Mouse (Mus musculus): ENCODE measurements at regions not wholly inside any gene's neighbourhood (a gene's known extent, or its start where the extent isn't known, plus 50 kb on each side); places are given as distances from the start of the nearest gene placed in this dataset.

DNA sequence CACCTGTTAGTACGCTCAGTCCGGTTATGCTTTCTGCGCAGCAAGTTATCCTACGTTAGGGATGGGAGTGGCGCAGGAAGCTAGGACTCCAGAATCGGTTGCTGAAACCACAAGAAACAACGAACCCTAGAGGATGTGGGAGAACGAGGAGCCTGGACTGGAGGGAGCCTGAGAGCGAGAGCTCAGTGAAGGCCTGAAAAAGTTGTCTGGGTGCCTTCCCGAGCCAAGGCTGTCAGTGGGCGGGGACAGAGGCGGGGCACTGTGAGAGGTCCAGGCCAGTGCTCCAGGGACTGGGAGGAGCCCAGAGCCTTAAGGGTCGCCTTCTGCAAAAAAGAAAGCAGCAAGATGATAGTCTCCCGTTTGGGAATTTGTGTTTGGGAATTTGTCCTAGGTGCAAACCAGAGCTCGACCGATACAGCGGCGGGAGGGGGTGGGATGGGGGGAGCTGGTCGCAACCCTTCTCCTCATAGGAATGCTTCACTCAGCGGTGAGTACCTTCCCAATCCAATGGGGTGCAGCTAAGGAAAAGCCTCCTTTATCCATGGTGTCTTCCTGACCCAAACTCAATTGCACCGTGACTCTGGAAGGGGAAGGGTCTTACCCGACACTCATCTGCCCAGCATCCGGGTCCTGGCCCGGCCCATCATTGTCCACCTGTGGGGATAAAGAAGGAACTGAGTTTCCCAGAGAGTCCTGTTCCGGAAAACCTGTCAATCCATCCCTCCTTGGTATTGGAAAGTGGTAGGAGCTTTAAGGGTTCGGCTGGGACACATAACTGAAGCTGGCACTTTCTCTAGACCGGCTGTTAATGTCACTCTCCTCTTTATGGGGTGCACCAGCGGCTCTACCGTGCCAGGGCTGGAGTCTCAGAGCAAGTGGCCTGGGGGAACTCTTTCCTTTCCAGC lies 453.6 kb upstream of the Tmem132c start:
- H3K4me3 ChIP-seq = peak overlapping the region; percentile 29
- DNase-seq (ENCODE audit: low spot score in 2 of 2) = no peak
- no peak for TF ChIP-seq CTCF (conservative IDR thresholded peaks at IDR 0.05)
- H3K27ac ChIP-seq = no peak overlapping the region

GRCm38 (mm10) chr5:126799698-126800279 lies 441.8 kb upstream of the Tmem132c start:
- H3K27ac ChIP-seq = peak overlapping the region; percentile 89
- no peak for TF ChIP-seq CTCF (conservative IDR thresholded peaks at IDR 0.05)
- DNase-seq (ENCODE audit: low spot score in 2 of 2) = no peak
- no peak overlapping the region for H3K4me3 ChIP-seq

- TF ChIP-seq CTCF (conservative IDR thresholded peaks at IDR 0.05) = no peak
- Histone ChIP-seq H3K4me3 (no peak overlapping the region), H3K27ac (no peak overlapping the region)
- no peak for DNase-seq (ENCODE audit: low spot score in 2 of 2)
Measured at GRCm38 (mm10) chr5:126806656-126807055, 435.0 kb upstream of the Tmem132c start.

DNA sequence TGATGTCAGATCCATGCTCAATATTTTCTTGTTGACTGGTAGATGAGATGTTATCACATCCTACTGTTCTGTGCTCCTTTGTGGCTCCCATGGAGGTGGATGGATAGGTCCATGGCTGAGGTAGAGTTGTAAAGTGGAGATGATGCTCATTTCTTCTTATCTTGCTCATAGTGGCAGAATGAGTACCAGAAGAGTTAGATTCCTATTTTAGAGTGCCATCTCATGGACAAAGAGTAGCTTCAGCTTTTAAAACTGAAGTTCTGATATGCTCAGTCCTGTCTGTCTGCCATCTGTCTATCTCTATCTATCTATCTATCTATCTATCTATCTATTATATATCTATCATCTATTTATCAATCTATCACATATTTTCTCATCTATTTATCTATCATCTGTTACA lies 425.5 kb upstream of the Tmem132c start:
- TF ChIP-seq CTCF (conservative IDR thresholded peaks at IDR 0.05) = peak; percentile 70
- Histone ChIP-seq H3K4me3 (no peak overlapping the region), H3K27ac (no peak overlapping the region)
- DNase-seq (ENCODE audit: low spot score in 2 of 2) = no peak

DNA sequence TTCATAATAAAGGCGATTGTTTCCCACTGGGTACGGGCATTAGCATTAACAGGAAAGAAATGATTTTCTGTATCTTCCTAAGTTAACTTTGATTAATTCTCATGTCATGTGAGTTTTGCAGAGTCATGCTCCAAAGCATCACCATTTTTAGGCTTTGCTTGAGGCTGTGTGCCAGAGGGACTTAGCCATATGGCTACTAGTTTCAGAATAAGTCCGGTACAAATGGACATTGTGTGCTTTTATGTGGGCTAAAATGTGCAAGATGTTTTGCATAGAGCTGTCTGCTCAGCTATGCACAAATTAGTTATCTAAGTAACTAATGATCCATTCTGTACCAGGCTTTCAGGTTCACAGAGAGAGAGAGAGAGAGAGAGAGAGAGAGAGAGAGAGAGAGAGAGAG lies 406.2 kb upstream of the Tmem132c start:
- Histone ChIP-seq H3K27ac (no peak overlapping the region), H3K4me3 (no peak overlapping the region)
- no peak for DNase-seq (ENCODE audit: low spot score in 2 of 2)
- no peak for TF ChIP-seq CTCF (conservative IDR thresholded peaks at IDR 0.05)

GRCm38 (mm10) chr5:126842606-126843005 lies 399.0 kb upstream of the Tmem132c start:
- no peak overlapping the region for H3K4me3 ChIP-seq
- H3K27ac ChIP-seq = peak overlapping the region; percentile 51; the same call in 1 of the 2 replicates
- peak; percentile 16 to 31 for DNase-seq (ENCODE audit: low spot score in 2 of 2)
- TF ChIP-seq CTCF (conservative IDR thresholded peaks at IDR 0.05) = no peak

DNA sequence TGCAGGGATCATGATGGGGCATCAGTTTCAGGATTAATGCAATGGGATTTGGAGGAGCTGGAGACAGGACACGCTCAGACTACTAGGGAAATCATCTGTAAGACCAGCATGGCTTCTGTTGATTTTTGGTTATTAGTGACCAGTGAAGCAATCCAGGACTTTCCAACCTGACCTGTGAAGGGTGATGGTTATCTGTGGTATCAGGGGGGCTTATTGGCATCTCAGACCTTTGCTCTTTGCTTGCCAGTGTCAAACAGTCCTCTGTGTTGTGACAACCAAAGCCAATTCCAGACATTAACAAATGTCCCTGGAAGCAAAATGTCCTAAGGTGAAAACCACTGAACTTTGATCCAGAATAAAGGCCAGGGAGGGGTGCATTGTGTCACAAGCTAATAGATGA lies 379.5 kb upstream of the Tmem132c start:
- H3K27ac ChIP-seq = no peak overlapping the region
- TF ChIP-seq CTCF (conservative IDR thresholded peaks at IDR 0.05) = no peak
- H3K4me3 ChIP-seq = no peak overlapping the region
- no peak for DNase-seq (ENCODE audit: low spot score in 2 of 2)

GRCm38 (mm10) chr5:126875842-126876241 lies 365.8 kb upstream of the Tmem132c start:
- no peak for DNase-seq (ENCODE audit: low spot score in 2 of 2)
- Histone ChIP-seq H3K4me3 (no peak overlapping the region), H3K27ac (no peak overlapping the region)
- TF ChIP-seq CTCF (conservative IDR thresholded peaks at IDR 0.05) = no peak

- no peak for DNase-seq (ENCODE audit: low spot score in 2 of 2)
- TF ChIP-seq CTCF (conservative IDR thresholded peaks at IDR 0.05) = no peak
- H3K4me3 ChIP-seq = no peak overlapping the region
- H3K27ac ChIP-seq = no peak overlapping the region
Measured at GRCm38 (mm10) chr5:126890710-126891109, 350.9 kb upstream of the Tmem132c start.

- H3K27ac ChIP-seq = no peak overlapping the region
- TF ChIP-seq CTCF (conservative IDR thresholded peaks at IDR 0.05) = peak; percentile 41
Measured at GRCm38 (mm10) chr5:126893063-126893462, 348.5 kb upstream of the Tmem132c start.

DNA sequence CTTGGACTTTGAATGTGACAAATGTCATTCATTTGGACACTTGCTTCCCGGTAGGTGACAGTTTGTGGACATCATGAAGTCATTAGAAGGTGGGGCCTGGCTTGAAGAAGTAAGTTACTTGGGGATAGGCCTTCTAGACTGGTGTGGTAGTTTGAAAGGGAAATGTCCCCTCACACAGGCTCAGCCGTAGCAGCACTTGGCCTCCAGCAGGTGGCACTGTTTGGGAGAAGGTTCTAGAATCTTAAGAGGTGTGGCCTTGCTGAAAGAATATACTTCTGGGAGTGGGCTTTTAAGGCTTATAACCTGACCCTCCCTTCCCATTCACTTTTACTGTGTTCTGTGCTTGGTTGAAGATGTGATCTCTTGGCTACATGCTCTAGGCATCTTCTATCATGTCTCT lies 331.5 kb upstream of the Tmem132c start:
- DNase-seq (ENCODE audit: low spot score in 2 of 2) = no peak
- TF ChIP-seq CTCF (conservative IDR thresholded peaks at IDR 0.05) = peak; percentile 54
- no peak overlapping the region for H3K27ac ChIP-seq
- H3K4me3 ChIP-seq = no peak overlapping the region

More at GRCm38 (mm10) chr5:126893063-126893462, 348.5 kb upstream of the Tmem132c start:
- DNase-seq (ENCODE audit: low spot score in 2 of 2) = no peak
- H3K4me3 ChIP-seq = no peak overlapping the region

GRCm38 (mm10) chr5:126917300-126917699 lies 324.3 kb upstream of the Tmem132c start:
- peak; percentile 40 for TF ChIP-seq CTCF (conservative IDR thresholded peaks at IDR 0.05)
- Histone ChIP-seq H3K27ac (no peak overlapping the region), H3K4me3 (no peak overlapping the region)
- DNase-seq (ENCODE audit: low spot score in 2 of 2) = no peak

DNA sequence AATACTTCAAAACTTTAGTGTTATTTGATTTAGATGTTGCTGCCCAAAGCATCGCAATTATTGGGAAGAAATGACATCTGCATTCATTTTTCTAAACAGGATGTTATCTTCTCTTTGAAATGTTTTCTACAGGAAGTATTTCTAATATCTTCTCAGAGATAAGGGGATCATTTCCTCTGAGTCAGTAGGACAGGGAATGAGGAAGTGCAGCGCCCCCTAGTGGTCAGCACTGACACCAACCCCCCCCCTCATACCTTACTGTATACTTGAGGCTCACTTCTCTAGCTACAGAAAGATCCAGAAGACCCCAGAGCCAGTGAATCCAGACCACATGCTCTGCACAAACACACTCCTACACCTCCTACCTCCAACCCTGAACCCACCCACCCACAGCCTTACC lies 308.1 kb upstream of the Tmem132c start:
- no peak for DNase-seq (ENCODE audit: low spot score in 2 of 2)
- peak; percentile 60 for TF ChIP-seq CTCF (conservative IDR thresholded peaks at IDR 0.05)
- H3K27ac ChIP-seq = no peak overlapping the region
- H3K4me3 ChIP-seq = no peak overlapping the region

DNA sequence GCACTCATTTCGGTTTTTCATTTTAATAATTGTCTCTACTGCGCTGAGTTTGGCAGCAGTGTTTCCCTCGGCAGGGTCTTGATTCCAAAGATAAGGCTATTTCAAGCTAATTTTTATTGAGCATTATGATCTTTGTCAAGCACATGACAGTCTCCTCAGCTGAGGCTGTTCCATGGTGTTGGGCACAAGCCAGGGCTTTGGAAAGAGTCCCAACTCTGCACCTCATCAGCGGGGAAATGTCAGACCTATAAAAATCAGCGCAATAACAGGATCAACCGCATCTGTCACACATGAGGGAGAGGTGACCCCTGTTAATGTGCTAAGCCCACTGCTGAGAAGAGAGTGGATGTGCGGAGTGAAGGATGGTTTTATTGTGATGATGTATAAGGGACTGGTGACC lies 296.7 kb upstream of the Tmem132c start:
- no peak for TF ChIP-seq CTCF (conservative IDR thresholded peaks at IDR 0.05)
- Histone ChIP-seq H3K4me3 (no peak overlapping the region), H3K27ac (peak overlapping the region; percentile 20; the same call in 1 of the 2 replicates)
- peak; percentile 37 to 43 for DNase-seq (ENCODE audit: low spot score in 2 of 2)
